ENCODE assay signal across 8 mouse cellular contexts in the genomic region with DNA sequence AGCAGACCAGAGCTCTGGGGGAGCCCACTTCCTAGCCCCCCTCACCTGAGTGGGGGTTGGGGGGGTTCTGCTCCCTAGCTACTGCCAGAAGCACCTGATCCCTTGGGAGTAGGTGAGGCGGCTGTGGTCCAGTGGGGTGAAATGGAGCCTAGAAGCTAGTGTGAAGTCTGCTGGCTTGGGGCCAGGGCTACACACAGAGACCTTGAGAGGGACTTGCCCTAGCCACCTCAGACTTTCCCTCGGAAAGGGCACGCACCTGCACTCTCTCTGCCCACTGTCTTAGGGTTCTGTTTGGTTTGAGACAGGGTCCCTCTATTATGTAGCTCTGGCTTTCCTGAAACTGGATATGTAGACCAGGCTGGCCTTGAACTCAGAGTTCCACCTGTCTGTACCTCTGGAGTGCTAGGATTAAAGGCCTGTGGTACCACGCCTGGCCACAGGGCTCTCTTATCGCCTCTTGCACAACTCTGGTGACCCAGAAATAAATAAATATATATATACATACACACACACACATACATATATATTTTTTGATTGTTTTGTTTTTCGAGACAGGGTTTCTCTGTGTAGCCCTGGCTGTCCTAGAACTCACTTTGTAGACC. TPM values are rescaled to one million over a fixed set of nuclear protein-coding genes. Genes with fewer than 3 reads are reported as not detected.
A peak's percentile ranks its signal among the peaks of the same experiment; 100 is the strongest.
DNase-seq lines count a peak whose midpoint lies in the region; ATAC-seq and TF ChIP-seq lines count a peak whose summit lies in the region.

No protein-coding gene starts in this region.

- H3K9me3 ChIP-seq in ES-Bruce4 (replicated peaks; ENCODE audit: control insufficient read depth, insufficient read depth, low read length, poor library complexity, severe bottlenecking): no peaks in the 10 kb centered on the region
- H3K9me3 ChIP-seq in heart, embryonic 15.5 days (replicated peaks): no peaks in the 10 kb centered on the region
- no peaks in the 10 kb centered on the region for H3K9me3 ChIP-seq in kidney, embryonic 16.5 days (ENCODE audit: low read length)

- no peak for TF ChIP-seq EP300 in ES-Bruce4 (IDR thresholded peaks at IDR 0.05; ENCODE audit: insufficient read depth, low read depth, low read length)

- DNase-seq in 416B (ENCODE audit: low read depth): peak; percentile 77
- peak; percentile 69 for DNase-seq in lung, postnatal 14 days
- DNase-seq in spleen, adult 12 weeks (ENCODE audit: low spot score): peak; percentile 52
- no peak for DNase-seq in thymus, postnatal 25 days

- ATAC-seq in heart, embryonic 15.5 days (replicated peaks; ENCODE audit: insufficient number of reproducible peaks, insufficient read depth, low FRiP score, low read depth): peak; percentile 28
- ATAC-seq in kidney, embryonic 16.5 days (ENCODE audit: low FRiP score, low TSS enrichment): peak; percentile 50

- WGBS in heart, embryonic 15.5 days: 22% methylated on average over 6 of the region's 6 CpGs
- WGBS in kidney, embryonic 16.5 days: 29% methylated on average over 6 of the region's 6 CpGs

- H3K4me3 ChIP-seq in ES-Bruce4 (ENCODE audit: low read depth, low read length): peak overlapping the region; percentile 82
- peak overlapping the region; percentile 56 for H3K4me3 ChIP-seq in cortical plate, adult 2 months (ENCODE audit: insufficient read depth, low read length)
- peak overlapping the region; percentile 79 for H3K4me3 ChIP-seq in heart, embryonic 15.5 days
- peak overlapping the region; percentile 79 for H3K4me3 ChIP-seq in kidney, embryonic 16.5 days (ENCODE audit: low read length)

- H3K9ac ChIP-seq in ES-Bruce4 (ENCODE audit: low read depth, poor library complexity, severe bottlenecking): peak overlapping the region; percentile 68
- H3K9ac ChIP-seq in heart, embryonic 15.5 days: peak overlapping the region; percentile 88
- peak overlapping the region; percentile 92 for H3K9ac ChIP-seq in kidney, embryonic 16.5 days (replicated peaks; ENCODE audit: low read length)

- TF ChIP-seq CTCF in ES-Bruce4 (IDR thresholded peaks at IDR 0.05; ENCODE audit: low read depth, low read length): no peak
- TF ChIP-seq CTCF in cortical plate, adult 2 months (IDR thresholded peaks at IDR 0.05; ENCODE audit: extremely low read depth, insufficient read depth, low read length): no peak

- H3K27me3 ChIP-seq in ES-Bruce4 (ENCODE audit: control insufficient read depth, insufficient read depth, low read length, poor library complexity, severe bottlenecking): no peaks in the 10 kb centered on the region
- H3K27me3 ChIP-seq in heart, embryonic 15.5 days: no peaks in the 10 kb centered on the region
- no peaks in the 10 kb centered on the region for H3K27me3 ChIP-seq in kidney, embryonic 16.5 days (ENCODE audit: insufficient read depth, low read length)

- H3K4me1 ChIP-seq in ES-Bruce4 (ENCODE audit: control insufficient read depth, insufficient read depth, low read length): peaks cover 11% of the 10 kb centered on the region
- H3K4me1 ChIP-seq in cortical plate, adult 2 months (ENCODE audit: control insufficient read depth, insufficient read depth, low read length): peaks cover 1% of the 10 kb centered on the region; the same call in 1 of the 2 replicates
- peaks cover 39% of the 10 kb centered on the region for H3K4me1 ChIP-seq in heart, embryonic 15.5 days (replicated peaks)
- peaks cover 22% of the 10 kb centered on the region for H3K4me1 ChIP-seq in kidney, embryonic 16.5 days (ENCODE audit: insufficient read depth, low read length)

- H3K36me3 ChIP-seq in ES-Bruce4 (ENCODE audit: control insufficient read depth, insufficient read depth, low read length, poor library complexity, severe bottlenecking): peaks cover 9% of the 10 kb centered on the region
- peaks cover 20% of the 10 kb centered on the region for H3K36me3 ChIP-seq in heart, embryonic 15.5 days
- peaks cover 19% of the 10 kb centered on the region for H3K36me3 ChIP-seq in kidney, embryonic 16.5 days (ENCODE audit: insufficient read depth, low read length)

- no peak for TF ChIP-seq POLR2A in ES-Bruce4 (IDR thresholded peaks at IDR 0.05; ENCODE audit: insufficient read depth, low read length)
- no peak for TF ChIP-seq POLR2A in cortical plate, adult 2 months (IDR thresholded peaks at IDR 0.05; ENCODE audit: extremely low read depth, insufficient read depth, low read length)

- no peak overlapping the region for H3K27ac ChIP-seq in ES-Bruce4 (ENCODE audit: insufficient read depth, low read length)
- H3K27ac ChIP-seq in cortical plate, adult 2 months (ENCODE audit: insufficient read depth, low read length): peak overlapping the region; percentile 67
- H3K27ac ChIP-seq in heart, embryonic 15.5 days: peak overlapping the region; percentile 86
- H3K27ac ChIP-seq in kidney, embryonic 16.5 days (ENCODE audit: low read length): peak overlapping the region; percentile 83

- peak overlapping the region; percentile 78 for H3K4me2 ChIP-seq in heart, embryonic 15.5 days
- peak overlapping the region; percentile 82 for H3K4me2 ChIP-seq in kidney, embryonic 16.5 days (replicated peaks; ENCODE audit: low read depth, low read length)

RNA-seq across cellular contexts. Expression of a gene that starts 0.8 kb away (rescaled TPM):
- polyA plus RNA-seq in ES-Bruce4 (2011; ENCODE audit: insufficient read depth, insufficient read length, low read depth, missing spikeins): 188 and 199 TPM in 2 replicates
- 50.2 and 61.4 TPM in 2 replicates for polyA plus RNA-seq in cortical plate, adult 2 months (2012; rRNA removed)
- polyA plus RNA-seq in heart, embryonic 15.5 days (2015; fragmentation: Nextera tagmentation; extraction: Ambion mirVana): 206 and 216 TPM in 2 replicates
- polyA plus RNA-seq in kidney, embryonic 16.5 days (2015; fragmentation: Nextera tagmentation; extraction: Ambion mirVana): 156 and 168 TPM in 2 replicates

RNA-seq across cellular contexts. Expression of a gene that starts 3.4 kb away (rescaled TPM):
- polyA plus RNA-seq in ES-Bruce4 (2011; ENCODE audit: insufficient read depth, insufficient read length, low read depth, missing spikeins): 1.5 TPM in 1 of 2 replicates, not detected in the other
- polyA plus RNA-seq in cortical plate, adult 2 months (2012; rRNA removed): not detected in 2 replicates
- polyA plus RNA-seq in heart, embryonic 15.5 days (2015; fragmentation: Nextera tagmentation; extraction: Ambion mirVana): 80.5 and 81.7 TPM in 2 replicates
- 4.5 and 4.6 TPM in 2 replicates for polyA plus RNA-seq in kidney, embryonic 16.5 days (2015; fragmentation: Nextera tagmentation; extraction: Ambion mirVana)

RNA-seq across cellular contexts. Expression of a gene that starts 6.3 kb away (rescaled TPM):
- polyA plus RNA-seq in ES-Bruce4 (2011; ENCODE audit: insufficient read depth, insufficient read length, low read depth, missing spikeins): 5.3 and 6.1 TPM in 2 replicates
- polyA plus RNA-seq in cortical plate, adult 2 months (2012; rRNA removed): 51.9 and 55.3 TPM in 2 replicates
- polyA plus RNA-seq in heart, embryonic 15.5 days (2015; fragmentation: Nextera tagmentation; extraction: Ambion mirVana): 21.2 and 21.6 TPM in 2 replicates
- 9.3 and 9.5 TPM in 2 replicates for polyA plus RNA-seq in kidney, embryonic 16.5 days (2015; fragmentation: Nextera tagmentation; extraction: Ambion mirVana)

RNA-seq across cellular contexts. Expression of a gene that starts 12.1 kb away (rescaled TPM):
- 195 and 200 TPM in 2 replicates for polyA plus RNA-seq in ES-Bruce4 (2011; ENCODE audit: insufficient read depth, insufficient read length, low read depth, missing spikeins)
- polyA plus RNA-seq in cortical plate, adult 2 months (2012; rRNA removed): 37.3 and 44.5 TPM in 2 replicates
- polyA plus RNA-seq in heart, embryonic 15.5 days (2015; fragmentation: Nextera tagmentation; extraction: Ambion mirVana): 203 and 215 TPM in 2 replicates
- polyA plus RNA-seq in kidney, embryonic 16.5 days (2015; fragmentation: Nextera tagmentation; extraction: Ambion mirVana): 207 and 226 TPM in 2 replicates

RNA-seq across cellular contexts. Expression of a gene that starts 12.7 kb away (rescaled TPM):
- polyA plus RNA-seq in ES-Bruce4 (2011; ENCODE audit: insufficient read depth, insufficient read length, low read depth, missing spikeins): 31.6 and 39.1 TPM in 2 replicates
- polyA plus RNA-seq in cortical plate, adult 2 months (2012; rRNA removed): 22.5 and 24.7 TPM in 2 replicates
- 15.8 and 17.4 TPM in 2 replicates for polyA plus RNA-seq in heart, embryonic 15.5 days (2015; fragmentation: Nextera tagmentation; extraction: Ambion mirVana)
- 21.3 and 26.2 TPM in 2 replicates for polyA plus RNA-seq in kidney, embryonic 16.5 days (2015; fragmentation: Nextera tagmentation; extraction: Ambion mirVana)

Comparison
In these comparisons a context has a peak if more than half of its experiments do, and no peak if none do; other contexts are left out.
1. RNA of a gene that starts 3.4 kb away (polyA plus RNA-seq): 80.5 to 81.7 TPM in heart, embryonic 15.5 days; 4.5 to 4.6 TPM in kidney, embryonic 16.5 days, 1.5 TPM in ES-Bruce4 and not detected in cortical plate, adult 2 months; every median in the first group is over 10 times any median in the second.
2. Peak in every context shown above with its lines, with median percentiles within 50 percentile points of each other: H3K4me3 ChIP-seq and H3K9ac ChIP-seq.